Mouse (Mus musculus) heart, adult 11 months (tissue): ENCODE measurements around the gene Prkcb.

Experiments
- DNase-seq: peaks from one replicate; pipeline ENCODE4 v3.0.0; 2022

Prkcb gene

GRCm38 (mm10) chr7:122376845-122377244, 88.3 kb downstream of the Prkcb start:
- no peak for DNase-seq

- no peak for DNase-seq
Measured at GRCm38 (mm10) chr7:122377967-122378366, 89.4 kb downstream of the Prkcb start.

GRCm38 (mm10) chr7:122378473-122378872, 89.9 kb downstream of the Prkcb start:
- DNase-seq, result peak; percentile 88

GRCm38 (mm10) chr7:122379292-122379691, 90.7 kb downstream of the Prkcb start:
- DNase-seq, result no peak

- peak; percentile 74 for DNase-seq
Measured at GRCm38 (mm10) chr7:122380336-122381130, 92.0 kb downstream of the Prkcb start.

GRCm38 (mm10) chr7:122381560-122381959, 93.0 kb downstream of the Prkcb start:
- DNase-seq, result no peak

- DNase-seq, result no peak
Measured at GRCm38 (mm10) chr7:122383260-122383659, 94.7 kb downstream of the Prkcb start.

GRCm38 (mm10) chr7:122384891-122385290, 96.3 kb downstream of the Prkcb start:
- DNase-seq, result peak; percentile 62

- no peak for DNase-seq
Measured at GRCm38 (mm10) chr7:122386567-122386966, 98.0 kb downstream of the Prkcb start.

- peak; percentile 81 for DNase-seq
Measured at GRCm38 (mm10) chr7:122387896-122388295, 99.3 kb downstream of the Prkcb start.

- DNase-seq, result no peak
Measured at GRCm38 (mm10) chr7:122388858-122389257, 100.3 kb downstream of the Prkcb start.

- no peak for DNase-seq
Measured at GRCm38 (mm10) chr7:122389633-122390032, 101.1 kb downstream of the Prkcb start.

- DNase-seq, result peak; percentile 85
Measured at GRCm38 (mm10) chr7:122390200-122390599, 101.6 kb downstream of the Prkcb start.

GRCm38 (mm10) chr7:122390683-122391082, 102.1 kb downstream of the Prkcb start:
- DNase-seq, result no peak

- DNase-seq, result no peak
Measured at GRCm38 (mm10) chr7:122391382-122391781, 102.8 kb downstream of the Prkcb start.

GRCm38 (mm10) chr7:122393964-122394363, 105.4 kb downstream of the Prkcb start:
- DNase-seq, result no peak

- no peak for DNase-seq
Measured at GRCm38 (mm10) chr7:122395159-122395975, 106.8 kb downstream of the Prkcb start.

- no peak for DNase-seq
Measured at GRCm38 (mm10) chr7:122395976-122396315, 107.4 kb downstream of the Prkcb start.

- DNase-seq, result no peak
Measured at GRCm38 (mm10) chr7:122397699-122398098, 109.1 kb downstream of the Prkcb start.

GRCm38 (mm10) chr7:122402041-122402440, 113.5 kb downstream of the Prkcb start:
- no peak for DNase-seq

GRCm38 (mm10) chr7:122403343-122403742, 114.8 kb downstream of the Prkcb start:
- no peak for DNase-seq

GRCm38 (mm10) chr7:122404571-122405393, 116.2 kb downstream of the Prkcb start:
- DNase-seq, result peak; percentile 93

- no peak for DNase-seq
Measured at GRCm38 (mm10) chr7:122406625-122407024, 118.1 kb downstream of the Prkcb start.
